In genomic region chr6:108336506-108336905, GRCm38 (mm10) we compare ENCODE assay signal across 27 mouse cellular contexts.
"Had no signal": no experiment of that assay in that cellular context is flagged by ENCODE, and none has a peak within 500 bp of the region (broad histone marks: within the 10 kb centered on the region; RNA-seq: fewer than 3 reads in every experiment).

No protein-coding gene starts in this region.

- H3K27me3 ChIP-seq: heart, embryonic 13.5 days; heart, embryonic 15.5 days; hindbrain, embryonic 13.5 days; hindbrain, embryonic 15.5 days; intestine, embryonic 15.5 days; limb, embryonic 12.5 days; liver, embryonic 13.5 days; liver, embryonic 15.5 days had no signal

- H3K9me3 ChIP-seq: heart, embryonic 10.5 days; heart, embryonic 13.5 days; heart, embryonic 15.5 days; hindbrain, embryonic 13.5 days; hindbrain, embryonic 15.5 days; intestine, embryonic 15.5 days; limb, embryonic 10.5 days; limb, embryonic 12.5 days; liver, embryonic 13.5 days; liver, embryonic 15.5 days had no signal

- H3K4me3 ChIP-seq: gastrocnemius, adult 2 months; heart, embryonic 10.5 days; heart, embryonic 13.5 days; heart, embryonic 15.5 days; hindbrain, embryonic 13.5 days; hindbrain, embryonic 15.5 days; intestine, embryonic 15.5 days; limb, embryonic 10.5 days; limb, embryonic 12.5 days; liver, embryonic 13.5 days; liver, embryonic 15.5 days had no signal

- DNase-seq: gastrocnemius, adult 2 months; gastrocnemius, postnatal 10 days; gastrocnemius, postnatal 25 days; heart, adult 18-20 months; heart, postnatal 14 days; heart, postnatal 36 days; kidney, adult 18-20 months; kidney, adult 8-10 months; kidney, postnatal 10 days; kidney, postnatal 25 days; kidney, postnatal 4 days; liver; liver, embryonic 13.5 days; liver, postnatal 0 days had no signal

- ATAC-seq: hindbrain, postnatal 0 days; inflammation-experienced regulatory T-cells, adult 6 months; intestine, embryonic 15.5 days; intestine, postnatal 0 days; liver, postnatal 0 days had no signal

- H3K36me3 ChIP-seq: hindbrain, embryonic 13.5 days; hindbrain, embryonic 15.5 days; intestine, embryonic 15.5 days; liver, embryonic 13.5 days; liver, embryonic 15.5 days had no signal

- H3K27ac ChIP-seq: gastrocnemius, adult 2 months; heart, embryonic 10.5 days; heart, embryonic 13.5 days; heart, embryonic 15.5 days; hindbrain, embryonic 13.5 days; hindbrain, embryonic 15.5 days; hindbrain, postnatal 0 days; intestine, embryonic 15.5 days; limb, embryonic 10.5 days; limb, embryonic 12.5 days; liver, embryonic 13.5 days; liver, embryonic 15.5 days had no signal

- H3K4me1 ChIP-seq: intestine, embryonic 15.5 days; limb, embryonic 10.5 days; limb, embryonic 12.5 days; liver, embryonic 15.5 days had no signal

- H3K9ac ChIP-seq: heart, embryonic 13.5 days; heart, embryonic 15.5 days; hindbrain, embryonic 13.5 days; hindbrain, embryonic 15.5 days; intestine, embryonic 15.5 days; limb, embryonic 12.5 days; liver, embryonic 13.5 days; liver, embryonic 15.5 days; liver, postnatal 0 days had no signal

- H3K4me2 ChIP-seq: heart, embryonic 13.5 days; heart, embryonic 15.5 days; hindbrain, embryonic 13.5 days; hindbrain, embryonic 15.5 days; intestine, embryonic 15.5 days; limb, embryonic 12.5 days; liver, embryonic 11.5 days; liver, embryonic 13.5 days; liver, embryonic 15.5 days had no signal
